Mouse (Mus musculus) ES-E14 (cell line): ENCODE results near the gene Afap1.

Experiments
- CHD2 ChIP-seq: IDR thresholded peaks from 2 replicates; pipeline ENCODE4 v1.6.1; 2014; ENCODE audit warnings: mild to moderate bottlenecking, low read depth, low read length, inconsistent platforms
- HCFC1 ChIP-seq: IDR thresholded peaks from 2 replicates; pipeline ENCODE4 v1.6.1; 2012; ENCODE audit warnings: low read length, inconsistent platforms, borderline replicate concordance; ENCODE audit not compliant: insufficient read depth
- MAFK ChIP-seq: IDR thresholded peaks from 2 replicates; pipeline ENCODE4 v1.6.1; 2014; ENCODE audit warnings: mild to moderate bottlenecking, low read depth, low read length, inconsistent platforms; ENCODE audit not compliant: insufficient read depth
- ZC3H11A ChIP-seq: IDR thresholded peaks from 2 replicates; pipeline ENCODE4 v1.6.1; 2012; ENCODE audit warnings: low read depth, mild to moderate bottlenecking, inconsistent platforms, low read length, borderline replicate concordance
- ZNF384 ChIP-seq: IDR thresholded peaks from 2 replicates; pipeline ENCODE4 v1.6.1; 2012; ENCODE audit warnings: low read depth, low read length, inconsistent platforms

GRCm38 (mm10) chr5:35897147-35897546 is 4.0 kb downstream of the Afap1 start:
- no peak for TF ChIP-seq ZNF384
- TF ChIP-seq MAFK = no peak
- no peak for TF ChIP-seq ZC3H11A
- TF ChIP-seq CHD2 = no peak
- TF ChIP-seq HCFC1 = no peak
